Mouse (Mus musculus) mouse trophoblast stem cell (cell line): ENCODE data around the gene Slco3a1.

Experiments
- in situ Hi-C, 2 experiments: fragments of 300-500 bp; cut with MseI, MboI; formaldehyde crosslinking; loops; 2 replicates in 1 of 2; 3 replicates in 1 of 2; pipeline ENCODE4 v1.15.1; 2025

Slco3a1 gene

GRCm38 (mm10) chr7:74386257-74386656 lies 168.3 kb downstream of the Slco3a1 start:
- in situ Hi-C loops: loop anchor here in 1 of 2 experiments (10.0 kb wide), 1 partner anchor 719 kb away; no protein-coding TSS in a partner anchor

GRCm38 (mm10) chr7:74383040-74383666 lies 171.4 kb downstream of the Slco3a1 start:
- in situ Hi-C loops: loop anchor here in 1 of 2 experiments (10.0 kb wide), 1 partner anchor 722 kb away; no protein-coding TSS in a partner anchor

GRCm38 (mm10) chr7:74382286-74382685 lies 172.3 kb downstream of the Slco3a1 start:
- in situ Hi-C loops: loop anchor here in 1 of 2 experiments (10.0 kb wide), 1 partner anchor 723 kb away; no protein-coding TSS in a partner anchor

- in situ Hi-C loops: loop anchor here in 1 of 2 experiments (10.0 kb wide), 1 partner anchor 723 kb away; no protein-coding TSS in a partner anchor
These were observed 172.7 kb downstream of the Slco3a1 start for GRCm38 (mm10) chr7:74381881-74382281.

- in situ Hi-C loops: loop anchor here in 1 of 2 experiments (10.0 kb wide), 1 partner anchor 724 kb away; no protein-coding TSS in a partner anchor
These were observed 173.5 kb downstream of the Slco3a1 start for GRCm38 (mm10) chr7:74381051-74381450.

GRCm38 (mm10) chr7:74377909-74378308 lies 176.7 kb downstream of the Slco3a1 start:
- in situ Hi-C loops: loop anchor here (10.0 kb wide), 1 partner anchor 177 kb away; the partner anchor contains the start of gene Slco3a1 (in 2 of the 2)

GRCm38 (mm10) chr7:74376397-74377044 lies 178.1 kb downstream of the Slco3a1 start:
- in situ Hi-C loops: loop anchor here (10.0 kb wide), 1 partner anchor 178 kb away; the partner anchor contains the start of gene Slco3a1 (in 2 of the 2)

- in situ Hi-C loops: loop anchor here (10.0 kb wide), 1 partner anchor 179 kb away; the partner anchor contains the start of gene Slco3a1 (in 2 of the 2)
These were observed 179.2 kb downstream of the Slco3a1 start for GRCm38 (mm10) chr7:74375174-74375957.

- in situ Hi-C loops: loop anchor here (5.0 to 10.0 kb wide), 2 partner anchors 182 to 739 kb away; partner anchors contain the start of gene Slco3a1 (in 2 of the 2)
These were observed 181.5 kb downstream of the Slco3a1 start for GRCm38 (mm10) chr7:74373056-74373455.

- in situ Hi-C loops: loop anchor here (5.0 to 10.0 kb wide), 2 partner anchors 183 to 740 kb away; partner anchors contain the start of gene Slco3a1 (in 2 of the 2)
These were observed 182.4 kb downstream of the Slco3a1 start for GRCm38 (mm10) chr7:74372141-74372582.

GRCm38 (mm10) chr7:74371656-74372055 lies 182.9 kb downstream of the Slco3a1 start:
- in situ Hi-C loops: loop anchor here (5.0 to 10.0 kb wide), 2 partner anchors 183 to 741 kb away; partner anchors contain the start of gene Slco3a1 (in 2 of the 2)

- in situ Hi-C loops: loop anchor here (5.0 to 10.0 kb wide), 2 partner anchors 184 to 741 kb away; partner anchors contain the start of gene Slco3a1 (in 2 of the 2)
These were observed 183.4 kb downstream of the Slco3a1 start for GRCm38 (mm10) chr7:74371208-74371607.

GRCm38 (mm10) chr7:74369657-74370056 lies 184.9 kb downstream of the Slco3a1 start:
- in situ Hi-C loops: loop anchor here (5.0 to 10.0 kb wide), 4 partner anchors 185 to 743 kb away; partner anchors contain the start of gene Slco3a1 (in 2 of the 2)

- in situ Hi-C loops: loop anchor here (5.0 to 10.0 kb wide), 2 partner anchors 334 to 336 kb away; no protein-coding TSS in a partner anchor
These were observed 186.2 kb downstream of the Slco3a1 start for GRCm38 (mm10) chr7:74368256-74368980.

GRCm38 (mm10) chr7:74367350-74367749 lies 187.2 kb downstream of the Slco3a1 start:
- in situ Hi-C loops: loop anchor here (5.0 to 10.0 kb wide), 2 partner anchors 335 to 337 kb away; no protein-coding TSS in a partner anchor

GRCm38 (mm10) chr7:74365623-74366022 lies 189.0 kb downstream of the Slco3a1 start:
- in situ Hi-C loops: loop anchor here (5.0 to 10.0 kb wide), 2 partner anchors 337 to 339 kb away; no protein-coding TSS in a partner anchor

GRCm38 (mm10) chr7:74364956-74365355 lies 189.6 kb downstream of the Slco3a1 start:
- in situ Hi-C loops: loop anchor here (5.0 to 10.0 kb wide), 3 partner anchors 337 to 343 kb away; no protein-coding TSS in a partner anchor

GRCm38 (mm10) chr7:74363440-74363839 lies 191.1 kb downstream of the Slco3a1 start:
- in situ Hi-C loops: loop anchor here (5.0 to 10.0 kb wide), 2 partner anchors 341 kb away; no protein-coding TSS in a partner anchor

- in situ Hi-C loops: loop anchor here (5.0 to 10.0 kb wide), 2 partner anchors 339 to 343 kb away; no protein-coding TSS in a partner anchor
These were observed 192.9 kb downstream of the Slco3a1 start for GRCm38 (mm10) chr7:74361677-74362076.
